Mouse (Mus musculus) heart, postnatal 0 days (tissue): ENCODE measurements around the gene Ccl22.

Experiments used
- CTCF ChIP-seq: IDR thresholded peaks from 2 replicates; pipeline ENCODE4 v1.5.1; 2016; ENCODE audit warnings: antibody characterized with exemption, control low read depth, low read depth
- EP300 ChIP-seq: IDR thresholded peaks from 2 replicates; pipeline ENCODE4 v1.6.1; 2016; ENCODE audit warnings: antibody characterized with exemption, low read depth

DNA sequence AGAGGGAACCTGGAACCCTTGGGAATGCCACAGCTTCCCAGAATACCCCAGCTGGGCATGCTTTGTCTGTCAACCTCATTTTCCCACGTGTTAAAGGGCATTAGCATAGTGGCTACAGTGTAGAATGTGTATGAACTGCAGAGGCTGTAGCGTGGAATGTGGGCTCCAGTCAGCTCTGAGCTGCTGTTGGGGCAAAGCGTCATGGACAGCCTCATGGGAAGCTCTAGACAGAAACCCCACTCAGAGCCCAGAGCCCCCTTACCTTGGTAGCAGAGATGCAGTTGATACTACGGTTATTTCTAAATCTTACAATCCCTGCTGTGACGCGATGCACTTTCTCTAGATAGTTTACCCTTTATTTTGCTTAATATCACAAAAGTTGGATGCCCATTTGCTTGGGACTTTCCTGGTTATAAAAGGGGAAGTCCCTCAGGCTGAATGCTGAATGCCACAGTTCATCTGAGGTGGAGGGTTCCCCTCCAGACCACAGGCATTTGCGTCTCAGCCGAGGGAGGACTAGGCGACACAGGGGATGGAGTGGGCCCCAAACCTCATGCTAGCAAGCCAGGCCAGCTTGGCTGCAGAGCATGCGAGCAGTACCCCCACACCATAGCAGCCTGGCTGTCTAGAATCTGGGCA is 33.6 kb downstream of the Ccl22 start:
- TF ChIP-seq CTCF (no peak), EP300 (no peak)
